In the genomic region with DNA sequence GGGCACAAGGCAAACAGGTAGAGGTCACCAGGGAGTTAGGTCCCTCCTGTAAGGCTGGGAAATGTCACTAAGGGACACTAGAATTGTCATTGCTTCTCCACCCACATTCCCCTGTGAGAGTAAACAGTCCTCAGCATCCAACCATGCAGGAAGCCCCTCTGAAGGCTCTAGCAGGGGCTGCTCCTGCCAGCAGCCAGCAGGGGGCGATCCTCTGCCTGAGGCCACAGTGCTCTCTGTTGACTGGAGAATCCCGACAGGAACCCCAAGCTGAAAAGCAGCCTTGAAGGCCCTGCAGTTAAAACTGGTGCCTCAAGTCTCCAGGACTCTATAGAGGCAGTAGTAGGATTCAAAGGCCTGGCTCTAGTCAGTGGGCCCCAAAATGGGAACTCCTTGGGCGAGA, we compare ENCODE assay signal across 9 mouse cellular contexts. TPM values are rescaled to one million over a fixed set of nuclear protein-coding genes. Genes with fewer than 3 reads are reported as not detected.
DNase-seq lines count a peak whose midpoint lies in the region; ATAC-seq and TF ChIP-seq lines count a peak whose summit lies in the region.
"Had no signal": no experiment of that assay in that cellular context is flagged by ENCODE, and none has a peak within 500 bp of the region (broad histone marks: within the 10 kb centered on the region; RNA-seq: fewer than 3 reads in every experiment).

No protein-coding gene starts in this region.

- no peak overlapping the region for H3K27ac ChIP-seq in gastrocnemius, adult 2 months
- H3K27ac ChIP-seq in midbrain, embryonic 11.5 days (ENCODE audit: low read depth, low read length), result no peak overlapping the region
- H3K27ac ChIP-seq in midbrain, embryonic 15.5 days, result no peak overlapping the region
- H3K27ac ChIP-seq in small intestine, adult 2 months (ENCODE audit: insufficient read depth, low read depth, low read length), result no peak overlapping the region

- H3K4me3 ChIP-seq in gastrocnemius, adult 2 months, result no peak overlapping the region
- no peak overlapping the region for H3K4me3 ChIP-seq in midbrain, embryonic 11.5 days (ENCODE audit: low read depth, low read length)
- H3K4me3 ChIP-seq in midbrain, embryonic 15.5 days, result no peak overlapping the region
- no peak overlapping the region for H3K4me3 ChIP-seq in small intestine, adult 2 months (ENCODE audit: low read depth, low read length)

- no peaks in the 10 kb centered on the region for H3K4me1 ChIP-seq in midbrain, embryonic 11.5 days (ENCODE audit: control insufficient read depth, insufficient read depth, low read length)
- H3K4me1 ChIP-seq in midbrain, embryonic 15.5 days, result no peaks in the 10 kb centered on the region
- H3K4me1 ChIP-seq in small intestine, adult 2 months (ENCODE audit: control insufficient read depth, insufficient read depth, insufficient read length, low read length), result no peaks in the 10 kb centered on the region

- no peak for TF ChIP-seq POLR2A in small intestine, adult 2 months (IDR thresholded peaks at IDR 0.05; ENCODE audit: low read depth, low read length)

- WGBS in midbrain, embryonic 11.5 days, result 41% methylated on average over 3 of the region's 3 CpGs
- WGBS in midbrain, embryonic 15.5 days, result 44% methylated on average over 3 of the region's 3 CpGs
- WGBS in small intestine, adult 2 months, result 41% methylated on average over 3 of the region's 3 CpGs

- no peak for DNase-seq in gastrocnemius, adult 2 months
- DNase-seq in gastrocnemius, adult 18-20 months (ENCODE audit: low spot score), result no peak
- DNase-seq in midbrain, embryonic 11.5 days (ENCODE audit: low spot score, missing footprints), result peak; percentile 88
- DNase-seq in embryo, embryonic 11 days, result peak; percentile 60
- DNase-seq in layer of hippocampus, adult 8-10 months (ENCODE audit: low spot score in 2 of 2), result no peak
- no peak for DNase-seq in Muller cell, postnatal 12 days (ENCODE audit: inconsistent ontology term)

- H3K36me3 ChIP-seq in midbrain, embryonic 11.5 days (ENCODE audit: control insufficient read depth, insufficient read depth, low read length), result peaks cover 71% of the 10 kb centered on the region
- peaks cover 82% of the 10 kb centered on the region for H3K36me3 ChIP-seq in midbrain, embryonic 15.5 days (replicated peaks)
- peaks cover 84% of the 10 kb centered on the region for H3K36me3 ChIP-seq in small intestine, adult 2 months (ENCODE audit: control insufficient read depth, insufficient read depth, low read length)

- intact Hi-C loops in gastrocnemius, adult 2 months (cut with DNase I), result no loop called here

- TF ChIP-seq CTCF in gastrocnemius, adult 2 months (IDR thresholded peaks at IDR 0.05), result peak; percentile 62
- peak; percentile 59; the same call in 1 of the 2 replicates for TF ChIP-seq CTCF in small intestine, adult 2 months (IDR thresholded peaks at IDR 0.05; ENCODE audit: extremely low read depth, insufficient read length, insufficient replicate concordance, low read depth, low read length)

- no peak overlapping the region for H3K4me2 ChIP-seq in midbrain, embryonic 11.5 days
- H3K4me2 ChIP-seq in midbrain, embryonic 15.5 days, result no peak overlapping the region

- no peaks in the 10 kb centered on the region for H3K27me3 ChIP-seq in midbrain, embryonic 11.5 days (ENCODE audit: control insufficient read depth, insufficient read depth, low read length)
- H3K27me3 ChIP-seq in midbrain, embryonic 15.5 days (replicated peaks), result no peaks in the 10 kb centered on the region
- H3K27me3 ChIP-seq in small intestine, adult 2 months (ENCODE audit: control insufficient read depth, insufficient read depth, low read length), result no peaks in the 10 kb centered on the region

- no peak for ATAC-seq in midbrain, embryonic 11.5 days (ENCODE audit: low FRiP score)
- ATAC-seq in midbrain, embryonic 15.5 days (replicated peaks), result no peak

- H3K9me3 ChIP-seq in midbrain, embryonic 11.5 days (ENCODE audit: control insufficient read depth, low read length), result no peaks in the 10 kb centered on the region
- no peaks in the 10 kb centered on the region for H3K9me3 ChIP-seq in midbrain, embryonic 15.5 days

- no peak overlapping the region for H3K9ac ChIP-seq in midbrain, embryonic 11.5 days (ENCODE audit: low read length)
- no peak overlapping the region for H3K9ac ChIP-seq in midbrain, embryonic 15.5 days

RNA-seq across cellular contexts. Expression of a gene that starts 14.0 kb away (rescaled TPM):
- total RNA-seq in gastrocnemius, adult 2 months (2021), result 10 to 100 TPM; 11.1 to 11.9 TPM
- 10 to 100 TPM; 10.3 to 11.4 TPM for total RNA-seq in gastrocnemius, adult 18-20 months (2021)
- 18.7 and 22.0 TPM in 2 replicates for polyA plus RNA-seq in midbrain, embryonic 11.5 days (2014; fragmentation: Nextera tagmentation; extraction: Ambion mirVana)
- 19.2 and 20.7 TPM in 2 replicates for polyA plus RNA-seq in midbrain, embryonic 15.5 days (2015; fragmentation: Nextera tagmentation; extraction: Ambion mirVana)
- 10.2 and 22.1 TPM in 2 replicates for polyA plus RNA-seq in small intestine, adult 2 months (2012; rRNA removed)
- total RNA-seq in layer of hippocampus, adult 8-10 months (2022), result 10 to 100 TPM; 23.5 to 26.8 (median 26.1) TPM

RNA-seq across cellular contexts. Expression of a gene that starts 14.0 kb away (rescaled TPM):
- total RNA-seq in gastrocnemius, adult 2 months (2021), result 1 to 10 TPM; 7.3 to 7.6 TPM
- total RNA-seq in gastrocnemius, adult 18-20 months (2021), result 1 to 10 TPM; 5.5 to 7.3 TPM
- polyA plus RNA-seq in midbrain, embryonic 11.5 days (2014; fragmentation: Nextera tagmentation; extraction: Ambion mirVana), result 28.2 and 31.4 TPM in 2 replicates
- 27.5 and 28.1 TPM in 2 replicates for polyA plus RNA-seq in midbrain, embryonic 15.5 days (2015; fragmentation: Nextera tagmentation; extraction: Ambion mirVana)
- 2.4 and 3.5 TPM in 2 replicates for polyA plus RNA-seq in small intestine, adult 2 months (2012; rRNA removed)
- 10 to 100 TPM; 14.8 to 21.0 (median 15.3) TPM for total RNA-seq in layer of hippocampus, adult 8-10 months (2022)

RNA-seq across cellular contexts. Expression of a gene that starts 27.3 kb away (rescaled TPM):
- total RNA-seq in gastrocnemius, adult 2 months (2021), result 1 to 10 TPM; 1.6 to 7.0 TPM
- total RNA-seq in gastrocnemius, adult 18-20 months (2021), result 10 to 100 TPM; 12.9 to 28.3 TPM
- polyA plus RNA-seq in midbrain, embryonic 11.5 days (2014; fragmentation: Nextera tagmentation; extraction: Ambion mirVana), result 0.33 and 0.34 TPM in 2 replicates
- 0.49 and 0.79 TPM in 2 replicates for polyA plus RNA-seq in midbrain, embryonic 15.5 days (2015; fragmentation: Nextera tagmentation; extraction: Ambion mirVana)
- 0.94 and 5.7 TPM in 2 replicates for polyA plus RNA-seq in small intestine, adult 2 months (2012; rRNA removed)
- total RNA-seq in layer of hippocampus, adult 8-10 months (2022), result under 1 TPM in 3 of 4 experiments, not detected in 1; 0.38 to 0.57 (median 0.41) TPM

RNA-seq across cellular contexts. Expression of a gene that starts 56.8 kb away (rescaled TPM):
- 10 to 100 TPM; 10.5 to 14.6 TPM for total RNA-seq in gastrocnemius, adult 2 months (2021)
- total RNA-seq in gastrocnemius, adult 18-20 months (2021), result 10 to 100 TPM; 10.6 to 15.6 TPM
- polyA plus RNA-seq in midbrain, embryonic 11.5 days (2014; fragmentation: Nextera tagmentation; extraction: Ambion mirVana), result 38.5 and 44.9 TPM in 2 replicates
- polyA plus RNA-seq in midbrain, embryonic 15.5 days (2015; fragmentation: Nextera tagmentation; extraction: Ambion mirVana), result 32.2 and 33.3 TPM in 2 replicates
- 5.9 and 11.9 TPM in 2 replicates for polyA plus RNA-seq in small intestine, adult 2 months (2012; rRNA removed)
- 10 to 100 TPM; 24.0 to 31.5 (median 26.5) TPM for total RNA-seq in layer of hippocampus, adult 8-10 months (2022)

RNA-seq across cellular contexts. Expression of a gene that starts 57.8 kb away (rescaled TPM):
- total RNA-seq in gastrocnemius, adult 2 months (2021), result not detected
- total RNA-seq in gastrocnemius, adult 18-20 months (2021), result not detected
- 3.1 TPM in 2 replicates for polyA plus RNA-seq in midbrain, embryonic 11.5 days (2014; fragmentation: Nextera tagmentation; extraction: Ambion mirVana)
- 1.7 and 2.2 TPM in 2 replicates for polyA plus RNA-seq in midbrain, embryonic 15.5 days (2015; fragmentation: Nextera tagmentation; extraction: Ambion mirVana)
- polyA plus RNA-seq in small intestine, adult 2 months (2012; rRNA removed), result not detected in 2 replicates
- total RNA-seq in layer of hippocampus, adult 8-10 months (2022), result under 1 TPM in 2 of 4 experiments, not detected in 2; 0.20 to 0.45 TPM
- total RNA-seq: adrenal gland, postnatal 36 days had no signal

Comparison
In these comparisons a context has a peak if more than half of its experiments do, and no peak if none do; other contexts are left out.
1. DNase-seq: peak in midbrain, embryonic 11.5 days (single experiment) and embryo, embryonic 11 days (single experiment); none in gastrocnemius, adult 2 months (single experiment), gastrocnemius, adult 18-20 months (single experiment), layer of hippocampus, adult 8-10 months (0 of 2) and Muller cell, postnatal 12 days (single experiment).